Mouse (Mus musculus): Measurements from ENCODE around the gene Nckap5. TPM values are rescaled to one million over a fixed set of nuclear protein-coding genes. Genes with fewer than 3 reads are reported as not detected.

The Nckap5 gene
- polyA plus RNA-seq, 1 experiment from 2014 or later = 17.8 TPM

GRCm38 (mm10) chr1:126007571-126007970 is 823.0 kb downstream of the Nckap5 start:
- Histone ChIP-seq H3K27ac (replicated peaks) (no peak overlapping the region), H3K4me1 (peaks cover 6% of the 10 kb centered on the region; the same call in 1 of the 2 replicates), H3K9me3 (no peaks in the 10 kb centered on the region), H3K4me3 (no peak overlapping the region), H3K27me3 (no peaks in the 10 kb centered on the region), H3K9ac (replicated peaks) (no peak overlapping the region), H3K4me2 (replicated peaks) (no peak overlapping the region), H3K36me3 (no peaks in the 10 kb centered on the region)
- ATAC-seq (ENCODE audit: low FRiP score, low read depth) = no peak
- 84% methylated on average over 4 of the region's 4 CpGs for WGBS

GRCm38 (mm10) chr1:126005672-126006071 is 824.9 kb downstream of the Nckap5 start:
- Histone ChIP-seq H3K4me3 (no peak overlapping the region), H3K27me3 (no peaks in the 10 kb centered on the region), H3K27ac (replicated peaks) (no peak overlapping the region), H3K4me1 (peaks cover 3% of the 10 kb centered on the region; the same call in 1 of the 2 replicates), H3K4me2 (replicated peaks) (no peak overlapping the region), H3K9ac (replicated peaks) (no peak overlapping the region), H3K9me3 (no peaks in the 10 kb centered on the region), H3K36me3 (no peaks in the 10 kb centered on the region)
- 79% methylated on average over 5 of the region's 5 CpGs for WGBS
- no peak for ATAC-seq (ENCODE audit: low FRiP score, low read depth)

- peak; percentile 88 for ATAC-seq (ENCODE audit: low FRiP score, low read depth)
- H3K4me3 ChIP-seq = no peak overlapping the region
- no peaks in the 10 kb centered on the region for H3K36me3 ChIP-seq
- no peaks in the 10 kb centered on the region for H3K9me3 ChIP-seq
- H3K4me2 ChIP-seq (replicated peaks) = no peak overlapping the region
- H3K27me3 ChIP-seq = no peaks in the 10 kb centered on the region
- H3K4me1 ChIP-seq = no peaks in the 10 kb centered on the region; the same call in 1 of the 2 replicates
- H3K9ac ChIP-seq (replicated peaks) = no peak overlapping the region
- no peak overlapping the region for H3K27ac ChIP-seq (replicated peaks)
- WGBS = 48% methylated on average over 3 of the region's 3 CpGs
Observed at GRCm38 (mm10) chr1:125996540-125996939, 834.1 kb downstream of the Nckap5 start.

DNA sequence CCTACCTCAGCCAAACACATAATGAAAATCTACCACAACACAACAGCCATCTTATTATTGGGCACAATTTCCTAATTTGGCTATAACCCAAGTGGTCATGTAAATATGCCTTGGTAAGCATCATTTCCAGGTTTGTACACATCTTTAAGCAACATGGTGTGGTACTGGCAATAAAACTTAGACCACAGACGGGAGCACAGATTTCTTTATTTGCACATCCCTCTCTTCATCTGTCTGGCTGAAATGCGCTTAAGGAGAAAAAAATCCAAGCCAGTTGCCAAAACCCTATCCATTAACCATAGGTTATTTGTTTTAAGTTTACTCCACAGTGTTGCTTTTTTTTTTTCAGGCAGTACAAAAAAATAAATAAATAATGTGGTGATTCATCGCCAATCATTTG is 842.8 kb downstream of the Nckap5 start:
- 90% methylated on average over 3 of the region's 3 CpGs for WGBS
- Histone ChIP-seq H3K9ac (replicated peaks) (no peak overlapping the region), H3K36me3 (no peaks in the 10 kb centered on the region), H3K9me3 (no peaks in the 10 kb centered on the region), H3K4me3 (no peak overlapping the region), H3K27ac (replicated peaks) (no peak overlapping the region), H3K4me2 (replicated peaks) (no peak overlapping the region), H3K4me1 (no peaks in the 10 kb centered on the region), H3K27me3 (no peaks in the 10 kb centered on the region)
- ATAC-seq (ENCODE audit: low FRiP score, low read depth) = no peak

DNA sequence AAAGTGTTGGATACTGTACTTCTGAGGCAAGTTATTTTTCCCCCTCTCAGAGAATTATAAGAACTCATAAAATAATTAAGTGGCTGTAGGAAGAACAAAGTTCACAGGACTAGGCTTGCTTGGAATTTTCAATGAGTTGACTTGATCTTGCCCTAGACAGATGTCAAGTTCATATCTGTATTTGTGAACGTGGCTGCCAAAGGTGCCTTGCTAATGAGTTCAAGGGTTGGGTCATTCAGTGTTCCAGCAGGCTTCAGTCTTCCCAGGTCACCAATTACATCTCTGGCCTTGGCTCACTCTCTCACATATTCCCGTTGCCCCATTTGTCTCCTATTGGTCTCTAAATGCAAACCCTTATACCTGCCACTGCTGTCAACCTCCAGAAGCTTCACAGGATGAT is 846.0 kb downstream of the Nckap5 start:
- Histone ChIP-seq H3K4me3 (no peak overlapping the region), H3K4me2 (replicated peaks) (no peak overlapping the region), H3K4me1 (peaks cover 6% of the 10 kb centered on the region; the same call in 1 of the 2 replicates), H3K9me3 (no peaks in the 10 kb centered on the region), H3K36me3 (no peaks in the 10 kb centered on the region), H3K27me3 (no peaks in the 10 kb centered on the region), H3K27ac (replicated peaks) (no peak overlapping the region), H3K9ac (replicated peaks) (no peak overlapping the region)
- ATAC-seq (ENCODE audit: low FRiP score, low read depth) = no peak
- WGBS = 79% methylated on average over 2 of the region's 2 CpGs

DNA sequence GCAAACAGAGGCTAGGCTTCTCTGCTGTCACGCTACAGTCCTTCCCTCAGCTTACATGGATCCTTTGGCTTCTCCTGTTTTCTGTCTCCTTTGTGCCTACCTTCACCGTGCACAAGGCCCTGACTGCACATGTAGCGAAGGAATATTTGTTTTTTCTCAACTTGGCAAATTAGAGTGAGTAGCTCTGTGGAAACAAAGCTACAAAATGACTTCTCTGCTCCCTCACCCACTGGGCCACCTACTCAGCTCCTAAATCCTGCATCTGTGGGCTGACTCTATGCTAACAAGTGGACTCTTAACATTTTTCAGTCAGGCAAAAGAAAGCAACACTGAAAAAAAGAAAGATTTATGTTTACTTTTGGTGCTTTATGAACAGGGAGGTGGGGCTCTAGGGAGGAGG is 856.0 kb downstream of the Nckap5 start:
- peaks cover 15% of the 10 kb centered on the region for H3K4me1 ChIP-seq
- H3K4me2 ChIP-seq (replicated peaks) = no peak overlapping the region
- no peak overlapping the region for H3K9ac ChIP-seq (replicated peaks)
- no peak for ATAC-seq (ENCODE audit: low FRiP score, low read depth)
- WGBS = 87% methylated on average over 3 of the region's 3 CpGs
- no peaks in the 10 kb centered on the region for H3K9me3 ChIP-seq
- H3K27me3 ChIP-seq = no peaks in the 10 kb centered on the region
- no peaks in the 10 kb centered on the region for H3K36me3 ChIP-seq
- H3K27ac ChIP-seq (replicated peaks) = no peak overlapping the region
- H3K4me3 ChIP-seq = no peak overlapping the region

DNA sequence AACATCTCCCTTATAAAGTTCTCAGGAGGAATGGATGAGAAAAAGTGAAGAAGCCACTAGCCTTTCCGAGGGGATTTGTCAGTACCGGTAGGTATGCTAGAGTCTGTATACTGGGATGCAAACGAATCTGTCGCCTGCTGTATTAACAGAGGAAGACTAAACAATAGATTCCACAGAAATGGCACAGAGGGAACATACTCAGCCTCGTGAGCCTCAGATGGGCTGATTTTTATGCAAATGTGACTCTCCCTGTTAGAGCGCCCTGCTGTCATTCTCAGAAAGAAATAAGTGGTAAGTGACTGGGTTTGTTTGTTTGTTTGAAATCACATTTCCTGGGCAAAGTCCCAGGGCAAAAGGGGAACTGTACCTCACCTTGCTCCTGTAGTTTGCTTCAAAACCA is 858.7 kb downstream of the Nckap5 start:
- no peaks in the 10 kb centered on the region for H3K27me3 ChIP-seq
- 0 out of 2 replicates have a peak, but pooled peaks have one; percentile 30 for ATAC-seq (ENCODE audit: low FRiP score, low read depth)
- H3K9me3 ChIP-seq = no peaks in the 10 kb centered on the region
- no peaks in the 10 kb centered on the region for H3K36me3 ChIP-seq
- peaks cover 10% of the 10 kb centered on the region for H3K4me1 ChIP-seq
- no peak overlapping the region for H3K9ac ChIP-seq (replicated peaks)
- WGBS = 22% methylated on average over 6 of the region's 6 CpGs
- no peak overlapping the region for H3K4me3 ChIP-seq
- H3K4me2 ChIP-seq (replicated peaks) = no peak overlapping the region
- H3K27ac ChIP-seq (replicated peaks) = no peak overlapping the region

GRCm38 (mm10) chr1:125967671-125968070 is 862.9 kb downstream of the Nckap5 start:
- Histone ChIP-seq H3K9me3 (no peaks in the 10 kb centered on the region), H3K4me2 (replicated peaks) (no peak overlapping the region), H3K4me1 (peaks cover 10% of the 10 kb centered on the region), H3K36me3 (no peaks in the 10 kb centered on the region), H3K27me3 (no peaks in the 10 kb centered on the region), H3K27ac (replicated peaks) (no peak overlapping the region), H3K4me3 (no peak overlapping the region), H3K9ac (replicated peaks) (no peak overlapping the region)
- no peak for ATAC-seq (ENCODE audit: low FRiP score, low read depth)
- 79% methylated on average over 6 of the region's 6 CpGs for WGBS

- Histone ChIP-seq H3K36me3 (no peaks in the 10 kb centered on the region), H3K4me3 (no peak overlapping the region), H3K4me1 (no peaks in the 10 kb centered on the region), H3K4me2 (replicated peaks) (no peak overlapping the region), H3K9me3 (no peaks in the 10 kb centered on the region), H3K27ac (replicated peaks) (no peak overlapping the region), H3K27me3 (no peaks in the 10 kb centered on the region), H3K9ac (replicated peaks) (no peak overlapping the region)
- no peak for ATAC-seq (ENCODE audit: low FRiP score, low read depth)
- WGBS = 82% methylated on average over 3 of the region's 3 CpGs
Observed at GRCm38 (mm10) chr1:125951026-125951425, 879.6 kb downstream of the Nckap5 start.

DNA sequence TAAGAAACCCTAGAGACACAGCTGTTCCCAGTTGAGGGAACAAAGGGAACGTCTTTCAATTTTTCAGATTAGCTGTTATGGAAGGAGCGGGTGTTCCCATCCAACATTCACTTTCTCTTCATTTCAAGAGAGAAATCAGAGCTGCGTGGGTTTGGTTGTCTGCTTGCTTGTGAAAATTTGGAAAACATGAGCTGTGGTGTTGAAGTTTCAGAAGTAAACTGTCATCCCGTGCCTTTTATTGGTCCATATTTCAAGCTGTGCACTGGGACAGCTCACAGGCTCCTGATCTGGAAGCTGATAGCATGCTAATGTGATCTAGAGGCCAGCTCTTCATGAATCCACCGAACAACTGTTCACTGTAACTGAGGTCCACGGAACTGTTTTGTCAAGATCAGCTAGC is 881.5 kb downstream of the Nckap5 start:
- H3K27ac ChIP-seq (replicated peaks) = no peak overlapping the region
- no peaks in the 10 kb centered on the region for H3K4me1 ChIP-seq
- H3K9me3 ChIP-seq = no peaks in the 10 kb centered on the region
- H3K36me3 ChIP-seq = no peaks in the 10 kb centered on the region
- H3K4me3 ChIP-seq = no peak overlapping the region
- no peaks in the 10 kb centered on the region for H3K27me3 ChIP-seq
- WGBS = 68% methylated on average over 6 of the region's 6 CpGs
- no peak overlapping the region for H3K4me2 ChIP-seq (replicated peaks)
- ATAC-seq (ENCODE audit: low FRiP score, low read depth) = no peak
- no peak overlapping the region for H3K9ac ChIP-seq (replicated peaks)

GRCm38 (mm10) chr1:125945136-125945535 is 885.5 kb downstream of the Nckap5 start:
- Histone ChIP-seq H3K9me3 (no peaks in the 10 kb centered on the region), H3K27ac (replicated peaks) (no peak overlapping the region)

DNA sequence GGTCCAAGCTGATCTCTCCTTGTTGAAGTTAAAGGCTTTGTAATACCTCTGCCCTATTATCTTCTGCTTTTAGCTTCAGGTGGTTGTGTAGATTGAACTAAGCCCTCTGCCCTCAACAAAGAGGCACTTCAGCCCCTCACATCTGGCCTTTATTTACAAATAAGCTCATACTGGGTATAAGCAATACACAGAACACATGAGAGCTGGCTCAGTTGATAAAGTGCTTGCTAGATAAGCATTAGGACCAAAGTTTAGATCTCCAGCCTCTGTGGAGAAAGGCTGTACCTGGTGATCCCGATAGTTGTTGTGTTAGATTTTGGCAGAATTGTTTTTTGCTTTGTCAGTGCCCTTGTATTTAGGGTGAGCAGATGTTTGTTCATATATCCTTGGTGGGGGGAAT is 887.3 kb downstream of the Nckap5 start:
- H3K27ac ChIP-seq (replicated peaks) = no peak overlapping the region
- ATAC-seq (ENCODE audit: low FRiP score, low read depth) = no peak
- no peaks in the 10 kb centered on the region for H3K27me3 ChIP-seq
- H3K9me3 ChIP-seq = no peaks in the 10 kb centered on the region
- no peak overlapping the region for H3K9ac ChIP-seq (replicated peaks)
- no peak overlapping the region for H3K4me3 ChIP-seq
- no peaks in the 10 kb centered on the region for H3K36me3 ChIP-seq
- H3K4me2 ChIP-seq (replicated peaks) = no peak overlapping the region
- H3K4me1 ChIP-seq = no peaks in the 10 kb centered on the region
- WGBS = 95% methylated on average over 1 of the region's 1 CpGs

More at GRCm38 (mm10) chr1:125945136-125945535, 885.5 kb downstream of the Nckap5 start:
- no peak overlapping the region for H3K4me2 ChIP-seq (replicated peaks)
- no peaks in the 10 kb centered on the region for H3K4me1 ChIP-seq
- no peaks in the 10 kb centered on the region for H3K36me3 ChIP-seq
- no peak for ATAC-seq (ENCODE audit: low FRiP score, low read depth)
- no peaks in the 10 kb centered on the region for H3K27me3 ChIP-seq
- no peak overlapping the region for H3K9ac ChIP-seq (replicated peaks)
- no peak overlapping the region for H3K4me3 ChIP-seq
- WGBS = 82% methylated on average over 9 of the region's 9 CpGs

GRCm38 (mm10) chr1:125925486-125925885 is 905.1 kb downstream of the Nckap5 start:
- H3K27ac ChIP-seq (replicated peaks) = no peak overlapping the region
- no peaks in the 10 kb centered on the region for H3K27me3 ChIP-seq
- 97% methylated on average over 10 of the region's 10 CpGs for WGBS
- no peaks in the 10 kb centered on the region for H3K36me3 ChIP-seq
- peaks cover 4% of the 10 kb centered on the region; the same call in 1 of the 2 replicates for H3K9me3 ChIP-seq
- H3K4me2 ChIP-seq (replicated peaks) = no peak overlapping the region
- no peaks in the 10 kb centered on the region for H3K4me1 ChIP-seq
- ATAC-seq (ENCODE audit: low FRiP score, low read depth) = no peak
- no peak overlapping the region for H3K4me3 ChIP-seq
- H3K9ac ChIP-seq (replicated peaks) = no peak overlapping the region
